Mouse (Mus musculus) midbrain, embryonic 14.5 days (tissue): ENCODE measurements around the gene Strn4. TPM values are rescaled to one million over a fixed set of nuclear protein-coding genes. Genes with fewer than 3 reads are reported as not detected.

Experiments
- ATAC-seq: fragments of 200-750 bp; cut with Nextera tagmentation; 2 replicates; pipeline ENCODE4 v1.8.0; 2017; ENCODE audit warnings: moderate number of reproducible peaks, moderate library complexity; ENCODE audit not compliant: low FRiP score, low TSS enrichment
- DNase-seq: peaks from one replicate; pipeline ENCODE4 v3.0.0-alpha.2; 2015
- H3K27ac ChIP-seq: fragments of 300-500 bp; sonication (generic); replicated peaks from 2 replicates; pipeline ENCODE4 v1.5.1; 2014; ENCODE audit warnings: mild to moderate bottlenecking, low read depth, low read length, moderate library complexity
- H3K27me3 ChIP-seq: fragments of 300-500 bp; sonication (generic); 2 replicates; pipeline ENCODE4 v1.6.1; 2014; ENCODE audit warnings: low read length, control low read depth, mixed read lengths; ENCODE audit not compliant: control insufficient read depth, insufficient read depth
- H3K36me3 ChIP-seq: fragments of 300-500 bp; sonication (generic); 2 replicates; pipeline ENCODE4 v1.6.1; 2014; ENCODE audit warnings: low read length, control low read depth; ENCODE audit not compliant: control insufficient read depth, insufficient read depth
- H3K4me1 ChIP-seq: fragments of 300-500 bp; sonication (generic); 2 replicates; pipeline ENCODE4 v1.6.1; 2014; ENCODE audit warnings: mild to moderate bottlenecking, antibody characterized with exemption, low read length, control low read depth; ENCODE audit not compliant: control insufficient read depth, insufficient read depth
- H3K4me2 ChIP-seq: fragments of 300-500 bp; sonication (generic); 2 replicates; pipeline ENCODE4 v1.6.1; 2014; ENCODE audit warnings: mild to moderate bottlenecking, low read length, moderate library complexity
- H3K4me3 ChIP-seq: fragments of 300-500 bp; sonication (generic); replicated peaks from 2 replicates; pipeline ENCODE4 v1.5.1; 2014; ENCODE audit warnings: low read depth, low read length
- H3K9ac ChIP-seq: fragments of 300-500 bp; sonication (generic); replicated peaks from 2 replicates; pipeline ENCODE4 v1.6.1; 2014; ENCODE audit warnings: mild to moderate bottlenecking, low read length, moderate library complexity
- H3K9me3 ChIP-seq: fragments of 300-500 bp; sonication (generic); 2 replicates; pipeline ENCODE4 v1.6.1; 2016; ENCODE audit warnings: low read length, control low read depth, mixed read lengths; ENCODE audit not compliant: control insufficient read depth
- WGBS: fragments of 180-500 bp; shearing (Covaris S2); extraction: QIAGEN DNeasy Blood & Tissue Kit; methylation state at CpG from one replicate; pipeline ENCODE4 v1.1.7; 2014; 5-methylcytosine and 5-hydroxymethylcytosine counted together
- polyA plus RNA-seq: library from polyadenylated mRNA; unstranded; fragments of >200 nt; fragmentation: Nextera tagmentation; extraction: Ambion mirVana; gene quantifications from 2 replicates; pipeline ENCODE4 v1.2.1, GENCODE M21; 2014

The Strn4 gene
- polyA plus RNA-seq, 1 experiment from 2014 or later: 213 TPM

DNA sequence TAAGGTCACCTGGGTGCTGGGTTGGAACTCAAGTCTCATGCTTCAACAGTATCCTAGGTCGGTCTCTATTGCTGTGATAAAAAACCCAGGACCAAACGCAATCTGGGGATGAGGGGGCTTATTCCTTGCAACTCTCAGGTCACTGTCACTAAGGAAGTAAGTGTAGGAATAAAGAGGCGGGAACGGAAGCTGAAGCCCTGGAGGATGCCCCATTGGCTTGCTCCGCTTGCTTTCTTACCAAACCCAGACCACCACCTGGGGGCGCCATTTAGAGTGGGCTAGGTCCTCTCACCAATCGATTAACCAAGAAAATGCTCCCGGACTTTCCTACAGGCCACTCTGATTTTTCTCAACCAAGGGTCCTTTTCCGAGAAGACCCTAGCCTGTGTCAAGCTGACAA is 7.8 kb upstream of the Strn4 start:
- 90% methylated on average over 9 of the region's 9 CpGs for whole genome bisulfite sequencing
- DNase-seq (no peak), ATAC-seq (no peak)
- H3K27me3 ChIP-seq: peaks cover 7% of the 10 kb centered on the region; the same call in 1 of the 2 replicates
- no peak overlapping the region for H3K4me3 ChIP-seq
- H3K36me3 ChIP-seq: peaks cover 19% of the 10 kb centered on the region; the same call in 1 of the 2 replicates
- no peaks in the 10 kb centered on the region for H3K9me3 ChIP-seq
- H3K4me1 ChIP-seq: peaks cover 11% of the 10 kb centered on the region
- no peak overlapping the region for H3K9ac ChIP-seq
- H3K4me2 ChIP-seq: no peak overlapping the region
- no peak overlapping the region for H3K27ac ChIP-seq

GRCm38 (mm10) chr7:16808647-16809046 is 7.0 kb upstream of the Strn4 start:
- no peak for ATAC-seq
- DNase-seq: no peak
- peaks cover 22% of the 10 kb centered on the region; the same call in 1 of the 2 replicates for H3K36me3 ChIP-seq
- 91% methylated on average over 9 of the region's 9 CpGs for WGBS
- H3K4me1 ChIP-seq: peaks cover 15% of the 10 kb centered on the region
- no peaks in the 10 kb centered on the region for H3K9me3 ChIP-seq
- no peak overlapping the region for H3K4me3 ChIP-seq
- peaks cover 7% of the 10 kb centered on the region; the same call in 1 of the 2 replicates for H3K27me3 ChIP-seq
- no peak overlapping the region for H3K9ac ChIP-seq
- H3K27ac ChIP-seq: no peak overlapping the region
- no peak overlapping the region for H3K4me2 ChIP-seq

- peaks cover 7% of the 10 kb centered on the region; the same call in 1 of the 2 replicates for H3K27me3 ChIP-seq
- peak overlapping the region; percentile 83 for H3K4me2 ChIP-seq
- WGBS: 26% methylated on average over 10 of the region's 10 CpGs
- H3K9me3 ChIP-seq: no peaks in the 10 kb centered on the region
- H3K4me1 ChIP-seq: peaks cover 26% of the 10 kb centered on the region
- DNase-seq (peak; percentile 89), ATAC-seq (no peak)
- H3K4me3 ChIP-seq: 0 out of 2 replicates have a peak overlapping the region, but pooled peaks have one; percentile 54
- H3K9ac ChIP-seq: peak overlapping the region; percentile 78; the same call in 1 of the 2 replicates
- peak overlapping the region; percentile 93 for H3K27ac ChIP-seq
- H3K36me3 ChIP-seq: peaks cover 22% of the 10 kb centered on the region; the same call in 1 of the 2 replicates
Observed at GRCm38 (mm10) chr7:16809739-16810138, 6.0 kb upstream of the Strn4 start.

- Histone ChIP-seq H3K36me3 (peaks cover 22% of the 10 kb centered on the region; the same call in 1 of the 2 replicates), H3K4me1 (peaks cover 32% of the 10 kb centered on the region), H3K4me3 (peak overlapping the region; percentile 54), H3K4me2 (peak overlapping the region; percentile 83), H3K27me3 (peaks cover 7% of the 10 kb centered on the region; the same call in 1 of the 2 replicates), H3K9ac (peak overlapping the region; percentile 78; the same call in 1 of the 2 replicates), H3K9me3 (no peaks in the 10 kb centered on the region), H3K27ac (peak overlapping the region; percentile 93)
- 59% methylated on average over 28 of the region's 28 CpGs for WGBS
- ATAC-seq (no peak), DNase-seq (no peak)
Observed at GRCm38 (mm10) chr7:16810399-16810919, 5.2 kb upstream of the Strn4 start.

DNA sequence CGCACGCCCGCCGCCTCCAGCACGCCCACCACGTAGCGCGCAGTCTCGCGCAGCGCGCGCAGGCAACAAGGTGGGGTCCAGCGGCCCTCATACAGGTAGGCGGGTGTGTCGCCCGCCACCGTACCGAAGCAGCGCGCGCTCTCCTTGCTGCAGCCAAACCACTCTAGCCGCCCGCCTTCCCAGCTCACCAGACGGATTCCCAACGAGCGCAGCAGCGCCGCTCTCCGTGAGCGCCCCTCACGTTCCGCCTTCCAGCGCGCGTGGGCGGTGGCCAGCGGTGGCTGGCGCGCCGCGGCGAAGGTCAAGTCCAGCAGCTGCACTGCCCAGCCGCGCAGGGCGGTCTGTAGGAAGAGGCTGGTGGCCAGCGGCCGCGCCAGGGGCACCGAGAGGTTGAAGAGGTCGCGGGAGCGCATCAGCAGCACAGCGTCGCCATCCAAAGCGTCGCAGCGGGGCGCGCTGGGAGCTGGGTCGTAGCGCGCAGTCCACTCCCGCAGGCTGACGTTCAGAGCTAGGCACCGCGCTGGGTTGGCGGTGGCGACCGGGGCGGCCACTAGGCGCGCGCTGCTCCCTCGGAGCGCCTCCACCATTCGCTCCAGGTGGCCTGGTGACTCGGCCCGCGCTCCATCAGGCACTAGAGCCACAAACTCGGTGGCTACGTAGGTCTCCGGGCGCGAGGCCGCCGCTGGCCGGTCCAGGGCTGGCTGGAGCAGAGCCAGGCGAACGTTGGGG is 4.6 kb upstream of the Strn4 start:
- H3K4me1 ChIP-seq: peaks cover 35% of the 10 kb centered on the region
- H3K9ac ChIP-seq: peak overlapping the region; percentile 78
- 6% methylated on average over 89 of the region's 90 CpGs for WGBS
- peaks cover 7% of the 10 kb centered on the region; the same call in 1 of the 2 replicates for H3K27me3 ChIP-seq
- peak overlapping the region; percentile 83 for H3K4me2 ChIP-seq
- H3K36me3 ChIP-seq: peaks cover 22% of the 10 kb centered on the region; the same call in 1 of the 2 replicates
- H3K9me3 ChIP-seq: no peaks in the 10 kb centered on the region
- 0 out of 2 replicates have a peak, but pooled peaks have one; percentile 7 for ATAC-seq
- peak; percentile 80 for DNase-seq
- peak overlapping the region; percentile 93 for H3K27ac ChIP-seq
- H3K4me3 ChIP-seq: peak overlapping the region; percentile 54

GRCm38 (mm10) chr7:16811649-16812070 is 4.0 kb upstream of the Strn4 start:
- Histone ChIP-seq H3K9ac (peak overlapping the region; percentile 78), H3K4me1 (peaks cover 35% of the 10 kb centered on the region), H3K4me3 (peak overlapping the region; percentile 54), H3K9me3 (no peaks in the 10 kb centered on the region), H3K4me2 (peak overlapping the region; percentile 83), H3K27me3 (peaks cover 7% of the 10 kb centered on the region; the same call in 1 of the 2 replicates), H3K36me3 (peaks cover 17% of the 10 kb centered on the region; the same call in 1 of the 2 replicates), H3K27ac (peak overlapping the region; percentile 93)
- no peak for ATAC-seq
- no peak for DNase-seq
- 11% methylated on average over 17 of the region's 17 CpGs for whole genome bisulfite sequencing

GRCm38 (mm10) chr7:16812505-16812904 is 3.2 kb upstream of the Strn4 start:
- DNase-seq (peak; percentile 36), ATAC-seq (no peak)
- Histone ChIP-seq H3K27me3 (peaks cover 7% of the 10 kb centered on the region; the same call in 1 of the 2 replicates), H3K9me3 (no peaks in the 10 kb centered on the region), H3K36me3 (peaks cover 16% of the 10 kb centered on the region; the same call in 1 of the 2 replicates), H3K4me2 (0 out of 2 replicates have a peak overlapping the region, but pooled peaks have one; percentile 83), H3K27ac (no peak overlapping the region; the same call in 1 of the 2 replicates), H3K9ac (no peak overlapping the region), H3K4me3 (no peak overlapping the region), H3K4me1 (peaks cover 39% of the 10 kb centered on the region)
- WGBS: 88% methylated on average over 2 of the region's 2 CpGs

DNA sequence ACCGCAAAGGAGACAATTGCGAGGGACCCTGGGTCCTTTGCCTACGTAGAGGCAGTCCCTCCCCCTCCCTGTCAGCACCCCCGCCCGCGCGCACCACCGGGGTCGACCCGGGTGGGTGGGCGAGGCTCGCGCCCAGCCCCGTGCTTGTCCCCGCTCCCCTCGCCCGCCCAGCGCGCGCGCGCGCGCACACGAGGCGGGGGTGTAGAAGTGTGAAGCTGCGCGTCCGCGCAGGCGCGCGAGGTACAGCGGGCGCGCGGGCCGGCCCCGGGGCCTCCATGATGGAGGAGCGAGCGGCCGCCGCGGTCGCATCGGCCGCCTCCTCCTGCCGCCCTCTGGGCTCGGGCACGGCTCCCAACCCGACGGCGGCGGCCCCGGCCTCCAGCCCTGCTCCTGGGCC is 387 bp downstream of the Strn4 start:
- H3K9ac ChIP-seq: peak overlapping the region; percentile 99
- H3K27ac ChIP-seq: peak overlapping the region; percentile 100
- DNase-seq: peak; percentile 98
- H3K4me1 ChIP-seq: peaks cover 71% of the 10 kb centered on the region
- no peaks in the 10 kb centered on the region for H3K9me3 ChIP-seq
- peak overlapping the region; percentile 98 for H3K4me3 ChIP-seq
- ATAC-seq: peak; percentile 81
- H3K27me3 ChIP-seq: peaks cover 7% of the 10 kb centered on the region; the same call in 1 of the 2 replicates
- peak overlapping the region; percentile 91 for H3K4me2 ChIP-seq
- H3K36me3 ChIP-seq: 0 out of 2 replicates have a peak, but pooled peaks cover 3% of the 10 kb centered on the region
- WGBS: under 1% methylated on average over 51 of the region's 55 CpGs
